Mouse (Mus musculus) MEL (cell line): ENCODE data around the gene Mymx. TPM values are rescaled to one million over a fixed set of nuclear protein-coding genes. Genes with fewer than 3 reads are reported as not detected.

Experiments used
- DNase-seq: peaks from one replicate; pipeline ENCODE4 v3.0.0; 2011; ENCODE audit warnings: low read depth, low spot score
- H3K27ac ChIP-seq: 2 replicates; pipeline ENCODE4 v1.5.1; 2012; ENCODE audit warnings: low read depth, mild to moderate bottlenecking, control low read depth, low read length, moderate library complexity; ENCODE audit not compliant: control insufficient read depth
- H3K27me3 ChIP-seq, 2 experiments: fragments of 150-350 bp in 1 of 2; sonication (generic) in 1 of 2; 2 replicates each; pipeline ENCODE4 v1.6.1; 2012; ENCODE audit warnings: low read length in 2 of 2, mild to moderate bottlenecking in 2 of 2, improper control_type of control experiment in 1 of 2, moderate library complexity in 1 of 2; ENCODE audit not compliant: insufficient read depth in 2 of 2, control insufficient read depth in 1 of 2
- H3K36me3 ChIP-seq, 2 experiments: 2 replicates each; pipeline ENCODE4 v1.6.1; 2012 to 2014; ENCODE audit warnings: low read length in 2 of 2, improper control_type of control experiment in 1 of 2, inconsistent platforms in 1 of 2, mild to moderate bottlenecking in 1 of 2; ENCODE audit not compliant: insufficient read depth in 2 of 2, control insufficient read depth in 1 of 2
- H3K4me1 ChIP-seq, 2 experiments: fragments of 150-350 bp in 1 of 2; sonication (generic) in 1 of 2; 2 replicates each; pipeline ENCODE4 v1.6.1; 2012; ENCODE audit warnings: low read length in 2 of 2, improper control_type of control experiment in 1 of 2, mild to moderate bottlenecking in 1 of 2; ENCODE audit not compliant: insufficient read depth in 2 of 2, control insufficient read depth in 1 of 2
- H3K4me3 ChIP-seq, 2 experiments: fragments of 150-350 bp in 1 of 2; sonication (generic) in 1 of 2; 2 replicates each; pipeline ENCODE4 v1.5.1; 2012; ENCODE audit warnings: low read depth in 2 of 2, low read length in 2 of 2, mild to moderate bottlenecking in 2 of 2, moderate library complexity in 2 of 2, control low read depth in 1 of 2, improper control_type of control experiment in 1 of 2; ENCODE audit not compliant: control insufficient read depth in 1 of 2, insufficient read depth in 1 of 2
- H3K79me2 ChIP-seq: 2 replicates; pipeline ENCODE4 v1.6.1; 2012; ENCODE audit warnings: mild to moderate bottlenecking, low read length, moderate library complexity; ENCODE audit not compliant: control insufficient read depth, poor library complexity, insufficient read depth
- H3K9ac ChIP-seq: 2 replicates; pipeline ENCODE4 v1.6.1; 2012; ENCODE audit warnings: low read depth, mild to moderate bottlenecking, control low read depth, low read length, moderate library complexity; ENCODE audit not compliant: control insufficient read depth, poor library complexity, severe bottlenecking
- H3K9me3 ChIP-seq: fragments of 150-350 bp; sonication (generic); replicated peaks from 2 replicates; pipeline ENCODE4 v1.6.1; 2012; ENCODE audit warnings: mild to moderate bottlenecking, low read length, improper control_type of control experiment, moderate library complexity; ENCODE audit not compliant: insufficient read depth
- CHD1 ChIP-seq: IDR thresholded peaks from 2 replicates; pipeline ENCODE4 v1.6.1; 2012; ENCODE audit warnings: low read depth, mild to moderate bottlenecking, inconsistent platforms, low read length, improper control_type of control experiment
- CHD2 ChIP-seq: IDR thresholded peaks from 2 replicates; pipeline ENCODE4 v1.6.1; 2011; ENCODE audit warnings: low read length, improper control_type of control experiment
- CTCF ChIP-seq, 3 experiments: IDR thresholded peaks in 2 of 3; conservative IDR thresholded peaks in 1 of 3; 2 replicates each; pipeline ENCODE4 v1.5.1; 2011 to 2012; ENCODE audit warnings: low read length in 3 of 3, low read depth in 2 of 3, mild to moderate bottlenecking in 2 of 3, improper control_type of control experiment in 1 of 3, inconsistent platforms in 1 of 3, mixed read lengths in 1 of 3, moderate library complexity in 1 of 3; ENCODE audit not compliant: control insufficient read depth in 1 of 3, insufficient read depth in 1 of 3, poor library complexity in 1 of 3, severe bottlenecking in 1 of 3
- E2F4 ChIP-seq: IDR thresholded peaks from 2 replicates; pipeline ENCODE4 v1.6.1; 2011; ENCODE audit warnings: low read depth, low read length, improper control_type of control experiment, borderline replicate concordance
- EP300 ChIP-seq, 2 experiments: IDR thresholded peaks; 2 replicates each; pipeline ENCODE4 v1.6.1; 2011; ENCODE audit warnings: improper control_type of control experiment in 2 of 2, low read length in 2 of 2, low read depth in 1 of 2, mild to moderate bottlenecking in 1 of 2
- GABPA ChIP-seq: IDR thresholded peaks from 2 replicates; pipeline ENCODE4 v1.6.1; 2012; ENCODE audit warnings: low read depth, mild to moderate bottlenecking, inconsistent platforms, low read length, improper control_type of control experiment, moderate library complexity
- GATA1 ChIP-seq: IDR thresholded peaks from 2 replicates; pipeline ENCODE4 v1.6.1; 2011; ENCODE audit warnings: low read depth, low read length, improper control_type of control experiment
- HCFC1 ChIP-seq: IDR thresholded peaks from 2 replicates; pipeline ENCODE4 v1.6.1; 2012; ENCODE audit warnings: low read depth, mild to moderate bottlenecking, inconsistent platforms, low read length, improper control_type of control experiment, moderate library complexity
- MAFK ChIP-seq: IDR thresholded peaks from 2 replicates; pipeline ENCODE4 v1.6.1; 2011; ENCODE audit warnings: low read depth, mild to moderate bottlenecking, low read length, improper control_type of control experiment, borderline replicate concordance
- MEF2A ChIP-seq: IDR thresholded peaks from 2 replicates; pipeline ENCODE4 v1.6.1; 2014; ENCODE audit warnings: low read depth, mild to moderate bottlenecking, inconsistent platforms, low read length, improper control_type of control experiment; ENCODE audit not compliant: poor library complexity, insufficient replicate concordance, severe bottlenecking; ENCODE audit errors: extremely low read depth
- MXI1 ChIP-seq: IDR thresholded peaks from 2 replicates; pipeline ENCODE4 v1.6.1; 2011; ENCODE audit warnings: mild to moderate bottlenecking, low read depth, low read length, improper control_type of control experiment
- MYC ChIP-seq: IDR thresholded peaks from 2 replicates; pipeline ENCODE4 v1.6.1; 2011; ENCODE audit warnings: low read depth, mild to moderate bottlenecking, low read length, improper control_type of control experiment, moderate library complexity
- POLR2AphosphoS2 ChIP-seq: IDR thresholded peaks from 2 replicates; pipeline ENCODE4 v1.6.1; 2011; ENCODE audit warnings: low read length, improper control_type of control experiment
- RAD21 ChIP-seq: IDR thresholded peaks from 2 replicates; pipeline ENCODE4 v1.6.1; 2011; ENCODE audit warnings: mild to moderate bottlenecking, low read depth, low read length, improper control_type of control experiment
- SIN3A ChIP-seq: IDR thresholded peaks from 2 replicates; pipeline ENCODE4 v1.6.1; 2012; ENCODE audit warnings: low read length, improper control_type of control experiment, inconsistent platforms
- SMC3 ChIP-seq: IDR thresholded peaks from 2 replicates; pipeline ENCODE4 v1.6.1; 2011; ENCODE audit warnings: low read depth, low read length, improper control_type of control experiment
- TBP ChIP-seq: IDR thresholded peaks from 2 replicates; pipeline ENCODE4 v1.8.0; 2011; ENCODE audit warnings: low read depth, low read length, improper control_type of control experiment
- ZC3H11A ChIP-seq: IDR thresholded peaks from 2 replicates; pipeline ENCODE4 v1.6.1; 2012; ENCODE audit warnings: low read depth, mild to moderate bottlenecking, inconsistent platforms, low read length, improper control_type of control experiment
- polyA plus RNA-seq, 2 experiments: library from polyadenylated mRNA; stranded (reverse) in 1 of 2; unstranded in 1 of 2; fragments of >175 nt in 1 of 2; fragments of >200 nt in 1 of 2; gene quantifications; 2 replicates each; pipeline versions ENCODE4 v1.2.1 to v1.2.4; 2012; ENCODE audit warnings: low replicate concordance in 2 of 2, low read depth in 1 of 2; ENCODE audit not compliant: insufficient read length in 2 of 2, insufficient read depth in 1 of 2, missing spikeins in 1 of 2
- total RNA-seq: library from RNA; depleted of rRNA; stranded (reverse); fragments of 300-350 nt; gene quantifications from 2 replicates; pipeline ENCODE4 v1.2.3, GENCODE M21; 2012

The Mymx gene
- total and polyA plus RNA-seq, 3 experiments: not detected

DNA sequence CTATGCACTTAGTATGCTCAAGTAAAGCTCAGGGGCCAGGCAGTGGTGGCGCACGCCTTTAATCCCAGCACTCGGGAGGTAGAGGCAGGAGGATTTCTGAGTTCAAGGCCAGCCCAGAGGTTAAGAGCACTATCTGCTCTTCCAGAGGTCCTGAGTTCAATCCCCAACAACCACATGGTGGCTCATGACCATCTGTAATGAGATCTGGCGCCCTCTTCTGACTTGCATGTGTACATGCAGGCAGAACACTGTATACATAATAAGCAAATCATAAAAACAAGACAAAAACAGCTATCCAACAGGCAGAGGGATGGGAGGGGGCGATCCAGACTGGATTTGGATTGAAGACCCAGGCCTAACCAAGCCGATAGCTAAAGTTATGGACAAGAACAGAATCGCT is 23.1 kb downstream of the Mymx start:
- H3K36me3 ChIP-seq: peaks cover 0 to 25% of the 10 kb centered on the region in 2 experiments; a peak in 2 of 4 replicates
- H3K9ac ChIP-seq: no peak overlapping the region
- H3K27ac ChIP-seq: no peak overlapping the region; the same call in 1 of the 2 replicates
- H3K4me1 ChIP-seq: peaks cover 19 to 38% of the 10 kb centered on the region in 2 experiments
- peak; percentile 74 for DNase-seq
- no peaks in the 10 kb centered on the region for H3K9me3 ChIP-seq
- no peaks in the 10 kb centered on the region for H3K27me3 ChIP-seq
- H3K4me3 ChIP-seq: no peak overlapping the region
- peaks cover 2% of the 10 kb centered on the region; the same call in 1 of the 2 replicates for H3K79me2 ChIP-seq
- TF ChIP-seq TBP: no peak
- TF ChIP-seq SIN3A: 0 out of 2 replicates have a peak, but pooled peaks have one; percentile 39
- no peak for TF ChIP-seq HCFC1
- no peak for TF ChIP-seq MEF2A
- no peak for TF ChIP-seq E2F4
- TF ChIP-seq CTCF (IDR thresholded peaks at IDR 0.05 in 2 of 3, conservative IDR thresholded peaks at IDR 0.05 in 1 of 3; ENCODE audit: control insufficient read depth in 1 of 3, insufficient read depth in 1 of 3, low read depth in 2 of 3, low read length in 3 of 3, poor library complexity in 1 of 3, severe bottlenecking in 1 of 3): peak; percentile 43 to 69 (median 59); a peak in 5 of 6 replicates
- TF ChIP-seq SMC3: peak; percentile 45
- TF ChIP-seq MAFK: no peak
- peak; percentile 68; the same call in 1 of the 2 replicates for TF ChIP-seq MYC
- TF ChIP-seq POLR2AphosphoS2: no peak
- peak; percentile 17 for TF ChIP-seq RAD21
- no peak for TF ChIP-seq CHD2
- no peak for TF ChIP-seq CHD1
- peak; percentile 54; the same call in 1 of the 2 replicates for TF ChIP-seq MXI1
- no peak for TF ChIP-seq ZC3H11A

- Histone ChIP-seq H3K9me3 (no peaks in the 10 kb centered on the region), H3K36me3 (peaks cover 0 to 21% of the 10 kb centered on the region in 2 experiments; a peak in 2 of 4 replicates), H3K27me3 (no peaks in the 10 kb centered on the region), H3K4me1 (peaks cover 13 to 32% of the 10 kb centered on the region in 2 experiments), H3K79me2 (peaks cover 5% of the 10 kb centered on the region; the same call in 1 of the 2 replicates), H3K27ac (peak overlapping the region; percentile 59), H3K4me3 (peak overlapping the region in 1 of 2 experiments; percentile 31; a peak in 1 of 4 replicates), H3K9ac (peak overlapping the region; percentile 48)
- DNase-seq: peak; percentile 81
- TF ChIP-seq HCFC1 (no peak), SIN3A (0 out of 2 replicates have a peak, but pooled peaks have one; percentile 18), GATA1 (0 out of 2 replicates have a peak, but pooled peaks have one; percentile 4), MYC (0 out of 2 replicates have a peak, but pooled peaks have one; percentile 2), GABPA (no peak), EP300 (IDR thresholded peaks at IDR 0.05; ENCODE audit: low read depth in 1 of 2, low read length in 2 of 2) (peak in 1 of 2 experiments; percentile 20; a peak in 2 of 4 replicates)
Measured at GRCm38 (mm10) chr17:45578242-45578641, 23.7 kb downstream of the Mymx start.
